Mouse (Mus musculus) lung, postnatal 0 days (tissue): ENCODE measurements around the gene Zdhhc14.

Experiments
- CTCF ChIP-seq: IDR thresholded peaks from 2 replicates; pipeline ENCODE4 v1.5.1; 2016; ENCODE audit warnings: antibody characterized with exemption, mild to moderate bottlenecking
- EP300 ChIP-seq: IDR thresholded peaks from 2 replicates; pipeline ENCODE4 v1.6.1; 2016; ENCODE audit warnings: antibody characterized with exemption, mild to moderate bottlenecking, control low read depth

- TF ChIP-seq CTCF (no peak), EP300 (no peak)
Measured at GRCm38 (mm10) chr17:5675951-5676350, 183.6 kb downstream of the Zdhhc14 start.
